Mouse (Mus musculus): ENCODE data around the gene Kcne4. TPM values are rescaled to one million over a fixed set of nuclear protein-coding genes. Genes with fewer than 3 reads are reported as not detected.

The Kcne4 gene
- polyA plus RNA-seq, 1 experiment from 2014 or later: 6.6 TPM

GRCm38 (mm10) chr1:78864351-78864750 lies 47.8 kb downstream of the Kcne4 start:
- no peaks in the 10 kb centered on the region for H3K36me3 ChIP-seq (ENCODE audit: control insufficient read depth, insufficient read depth, low read length)
- no peak overlapping the region for H3K4me3 ChIP-seq (ENCODE audit: low read depth, low read length)
- H3K9ac ChIP-seq (replicated peaks; ENCODE audit: low read depth, low read length): no peak overlapping the region
- 49% methylated on average over 6 of the region's 6 CpGs for WGBS
- no peak overlapping the region for H3K4me2 ChIP-seq (replicated peaks; ENCODE audit: low read depth, low read length)
- no peaks in the 10 kb centered on the region for H3K4me1 ChIP-seq (ENCODE audit: control insufficient read depth, insufficient read depth, low read length)
- no peaks in the 10 kb centered on the region for H3K27me3 ChIP-seq (ENCODE audit: control insufficient read depth, insufficient read depth, low read length)
- no peak overlapping the region for H3K27ac ChIP-seq (ENCODE audit: low read length)
- no peak for ATAC-seq (ENCODE audit: insufficient number of reproducible peaks, insufficient read depth, low FRiP score, low read depth)
- no peaks in the 10 kb centered on the region for H3K9me3 ChIP-seq (ENCODE audit: control insufficient read depth, low read depth, low read length)

- H3K27ac ChIP-seq (ENCODE audit: low read length): no peak overlapping the region
Measured at GRCm38 (mm10) chr1:78864799-78865346, 48.3 kb downstream of the Kcne4 start.

GRCm38 (mm10) chr1:78865991-78866390 lies 49.4 kb downstream of the Kcne4 start:
- Histone ChIP-seq H3K4me3 (ENCODE audit: low read depth, low read length) (no peak overlapping the region), H3K27me3 (ENCODE audit: control insufficient read depth, insufficient read depth, low read length) (no peaks in the 10 kb centered on the region), H3K9me3 (ENCODE audit: control insufficient read depth, low read depth, low read length) (no peaks in the 10 kb centered on the region), H3K4me1 (ENCODE audit: control insufficient read depth, insufficient read depth, low read length) (no peaks in the 10 kb centered on the region), H3K36me3 (ENCODE audit: control insufficient read depth, insufficient read depth, low read length) (no peaks in the 10 kb centered on the region), H3K27ac (ENCODE audit: low read length) (no peak overlapping the region), H3K9ac (replicated peaks; ENCODE audit: low read depth, low read length) (no peak overlapping the region), H3K4me2 (replicated peaks; ENCODE audit: low read depth, low read length) (no peak overlapping the region)
- WGBS: 79% methylated on average over 5 of the region's 5 CpGs
- no peak for ATAC-seq (ENCODE audit: insufficient number of reproducible peaks, insufficient read depth, low FRiP score, low read depth)

More at GRCm38 (mm10) chr1:78864799-78865346, 48.3 kb downstream of the Kcne4 start:
- Histone ChIP-seq H3K9me3 (ENCODE audit: control insufficient read depth, low read depth, low read length) (no peaks in the 10 kb centered on the region), H3K9ac (replicated peaks; ENCODE audit: low read depth, low read length) (no peak overlapping the region), H3K4me2 (replicated peaks; ENCODE audit: low read depth, low read length) (no peak overlapping the region), H3K36me3 (ENCODE audit: control insufficient read depth, insufficient read depth, low read length) (no peaks in the 10 kb centered on the region), H3K4me3 (ENCODE audit: low read depth, low read length) (no peak overlapping the region), H3K4me1 (ENCODE audit: control insufficient read depth, insufficient read depth, low read length) (no peaks in the 10 kb centered on the region), H3K27me3 (ENCODE audit: control insufficient read depth, insufficient read depth, low read length) (no peaks in the 10 kb centered on the region)
- WGBS: 76% methylated on average over 4 of the region's 4 CpGs
- ATAC-seq (ENCODE audit: insufficient number of reproducible peaks, insufficient read depth, low FRiP score, low read depth): no peak

DNA sequence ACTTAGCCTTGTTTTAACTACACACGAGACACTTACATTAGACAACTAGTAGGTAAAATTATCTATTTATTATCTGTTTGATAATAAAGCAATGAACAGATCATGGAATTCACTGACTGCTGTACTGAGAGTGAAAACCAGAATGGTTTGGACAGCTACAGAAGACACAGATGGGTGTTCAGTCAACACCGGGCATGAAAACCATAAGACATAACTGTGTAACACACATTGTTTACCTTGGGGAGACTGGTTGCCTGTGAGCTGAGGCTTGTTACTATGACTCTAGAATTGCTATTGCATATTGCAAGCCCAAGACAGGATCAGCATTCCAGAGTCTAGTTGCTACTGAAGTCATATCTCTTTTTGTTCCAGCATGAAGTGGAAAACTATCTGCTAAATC lies 49.9 kb downstream of the Kcne4 start:
- 91% methylated on average over 2 of the region's 2 CpGs for WGBS
- Histone ChIP-seq H3K4me2 (replicated peaks; ENCODE audit: low read depth, low read length) (no peak overlapping the region), H3K9me3 (ENCODE audit: control insufficient read depth, low read depth, low read length) (no peaks in the 10 kb centered on the region), H3K36me3 (ENCODE audit: control insufficient read depth, insufficient read depth, low read length) (no peaks in the 10 kb centered on the region), H3K27ac (ENCODE audit: low read length) (no peak overlapping the region), H3K9ac (replicated peaks; ENCODE audit: low read depth, low read length) (no peak overlapping the region), H3K27me3 (ENCODE audit: control insufficient read depth, insufficient read depth, low read length) (no peaks in the 10 kb centered on the region), H3K4me1 (ENCODE audit: control insufficient read depth, insufficient read depth, low read length) (no peaks in the 10 kb centered on the region), H3K4me3 (ENCODE audit: low read depth, low read length) (no peak overlapping the region)
- ATAC-seq (ENCODE audit: insufficient number of reproducible peaks, insufficient read depth, low FRiP score, low read depth): no peak

Other genes starting within 250 kb of the Kcne4 start
- gene Acsl3, start 158.9 kb upstream of the Kcne4 start, polyA plus RNA-seq (2014; fragmentation: Nextera tagmentation; extraction: Ambion mirVana): 80.6 and 85.9 TPM in 2 replicates
- 6.5 and 6.6 TPM in 2 replicates for gene Utp14b, start 158.7 kb upstream of the Kcne4 start, polyA plus RNA-seq (2014; fragmentation: Nextera tagmentation; extraction: Ambion mirVana)

Data from stomach, embryonic 14.5 days (tissue).